Mouse (Mus musculus): ENCODE results near the gene Ahnak2. TPM values are rescaled to one million over a fixed set of nuclear protein-coding genes. Genes with fewer than 3 reads are reported as not detected.

The Ahnak2 gene
- polyA plus RNA-seq, 2 experiments: 0.06 to 0.13 TPM

- peak; percentile 94 to 97 (median 95) for DNase-seq (ENCODE audit: low read depth in 3 of 3, low spot score in 3 of 3)
- TF ChIP-seq EP300 (IDR thresholded peaks at IDR 0.05; ENCODE audit: low read depth): no peak
- peak; percentile 34; the same call in 1 of the 2 replicates for TF ChIP-seq CTCF (IDR thresholded peaks at IDR 0.05; ENCODE audit: low read depth)
- Histone ChIP-seq H3K36me3 (replicated peaks; ENCODE audit: control insufficient read depth, insufficient read depth, low read depth) (peaks cover 35% of the 10 kb centered on the region), H3K4me3 (ENCODE audit: insufficient read depth in 1 of 2, low read depth in 2 of 2, low read length in 2 of 2) (peak within 1 kb of the TSS; percentile 90 to 94), H3K9ac (replicated peaks) (peak within 1 kb of the TSS; percentile 96), H3K4me2 (ENCODE audit: low read depth) (peak within 1 kb of the TSS; percentile 91), H3K9me3 (ENCODE audit: control insufficient read depth, low read length) (no peaks in the 10 kb centered on the region), H3K27me3 (ENCODE audit: control insufficient read depth, insufficient read depth, low read length) (no peaks in the 10 kb centered on the region), H3K4me1 (replicated peaks; ENCODE audit: control insufficient read depth in 2 of 2, insufficient read depth in 2 of 2, low read length in 1 of 2) (peaks cover 29 to 39% of the 10 kb centered on the region in 2 experiments), H3K27ac (peak within 1 kb of the TSS; percentile 61)
- 1% methylated on average over 65 of the region's 72 CpGs for WGBS (ENCODE audit: insufficient replicate concordance)
- peak; percentile 94 for ATAC-seq (ENCODE audit: insufficient read depth)
Measured at GRCm38 (mm10) chr12:112829244-112829864, 26.9 kb upstream of the Ahnak2 start, which contains the start of gene Cdca4. TSS of gene Cdca4 (minus strand) at chr12:112829423.

DNA sequence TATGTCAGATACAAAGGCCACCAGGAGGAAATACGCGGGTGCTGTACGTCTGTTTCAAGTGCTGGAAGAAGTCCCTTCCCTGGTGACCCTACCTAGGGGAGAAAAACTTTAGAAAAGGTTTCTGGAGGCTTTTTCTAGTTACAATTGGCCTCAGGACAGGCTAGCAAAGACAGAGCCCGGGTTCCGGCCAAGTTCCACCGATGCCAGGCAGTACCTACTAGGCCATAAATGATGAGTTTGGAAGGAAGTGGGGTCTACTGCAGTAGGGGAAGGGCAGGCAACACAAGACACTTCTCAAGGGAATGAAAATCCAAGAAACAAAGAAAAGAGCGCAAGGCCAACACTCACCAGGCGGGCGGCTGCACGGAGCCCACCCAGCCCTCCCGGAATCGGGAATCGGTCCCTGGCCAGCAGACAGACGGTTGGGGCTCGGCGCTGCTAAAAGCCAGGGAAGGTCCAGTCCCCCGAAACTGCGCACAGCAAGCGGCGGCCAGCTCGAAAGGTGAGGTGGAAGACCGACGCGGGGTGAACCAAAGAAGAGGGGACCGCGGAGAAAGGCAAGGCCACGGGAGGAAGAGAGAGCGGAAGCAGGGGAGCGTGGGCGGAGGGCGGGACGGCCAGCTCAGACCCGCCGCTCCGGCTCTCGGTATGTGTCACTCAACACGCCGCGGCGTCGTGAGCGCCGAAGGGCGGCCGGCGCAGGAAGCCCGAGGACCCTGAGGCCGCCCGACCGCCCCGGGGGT lies 26.2 kb upstream of the Ahnak2 start:
- Histone ChIP-seq H3K9ac (replicated peaks) (peak overlapping the region; percentile 96), H3K27ac (peak overlapping the region; percentile 57), H3K4me2 (ENCODE audit: low read depth) (peak overlapping the region; percentile 91), H3K27me3 (ENCODE audit: control insufficient read depth, insufficient read depth, low read length) (no peaks in the 10 kb centered on the region), H3K36me3 (replicated peaks; ENCODE audit: control insufficient read depth, insufficient read depth, low read depth) (peaks cover 41% of the 10 kb centered on the region), H3K9me3 (ENCODE audit: control insufficient read depth, low read length) (no peaks in the 10 kb centered on the region), H3K4me1 (replicated peaks; ENCODE audit: control insufficient read depth in 2 of 2, insufficient read depth in 2 of 2, low read length in 1 of 2) (peaks cover 32 to 42% of the 10 kb centered on the region in 2 experiments), H3K4me3 (ENCODE audit: insufficient read depth in 1 of 2, low read depth in 2 of 2, low read length in 2 of 2) (peak overlapping the region; percentile 90 to 94)
- WGBS (ENCODE audit: insufficient replicate concordance): under 1% methylated on average over 50 of the region's 51 CpGs
- DNase-seq (ENCODE audit: low read depth in 3 of 3, low spot score in 3 of 3) (peak in 1 of 3 experiments; percentile 31), ATAC-seq (ENCODE audit: insufficient read depth) (peak; percentile 71)
- TF ChIP-seq EP300 (IDR thresholded peaks at IDR 0.05; ENCODE audit: low read depth): no peak
- no peak for TF ChIP-seq CTCF (IDR thresholded peaks at IDR 0.05; ENCODE audit: low read depth)

DNA sequence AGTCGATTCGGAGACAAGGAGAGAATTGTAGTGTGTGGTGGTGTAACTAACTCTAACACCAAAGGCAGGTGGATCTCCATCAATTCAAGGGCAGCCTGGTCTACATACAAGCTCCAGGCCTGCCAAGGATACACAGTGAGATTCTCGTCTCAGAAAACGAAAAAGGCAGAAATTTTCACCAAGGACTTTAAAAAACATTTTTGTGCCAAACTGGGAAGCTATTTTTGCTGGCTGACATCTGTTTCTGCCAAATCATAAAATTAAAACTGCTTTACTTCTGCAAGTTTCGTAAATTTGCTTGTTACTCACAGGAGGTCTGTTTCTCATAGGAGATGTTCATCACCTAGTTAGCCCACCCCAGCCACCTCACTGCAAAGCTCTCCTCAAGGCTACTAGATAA lies 23.4 kb upstream of the Ahnak2 start:
- Histone ChIP-seq H3K4me3 (ENCODE audit: insufficient read depth in 1 of 2, low read depth in 2 of 2, low read length in 2 of 2) (no peak overlapping the region), H3K27ac (no peak overlapping the region), H3K27me3 (ENCODE audit: control insufficient read depth, insufficient read depth, low read length) (no peaks in the 10 kb centered on the region), H3K9me3 (ENCODE audit: control insufficient read depth, low read length) (no peaks in the 10 kb centered on the region), H3K4me1 (replicated peaks; ENCODE audit: control insufficient read depth in 2 of 2, insufficient read depth in 2 of 2, low read length in 1 of 2) (peaks cover 46 to 54% of the 10 kb centered on the region in 2 experiments), H3K36me3 (replicated peaks; ENCODE audit: control insufficient read depth, insufficient read depth, low read depth) (peaks cover 66% of the 10 kb centered on the region), H3K9ac (replicated peaks) (peak overlapping the region; percentile 42), H3K4me2 (ENCODE audit: low read depth) (peak overlapping the region; percentile 91)
- ATAC-seq (ENCODE audit: insufficient read depth) (no peak), DNase-seq (ENCODE audit: low read depth in 3 of 3, low spot score in 3 of 3) (no peak)
- 72% methylated on average over 5 of the region's 5 CpGs for WGBS (ENCODE audit: insufficient replicate concordance)
- no peak for TF ChIP-seq EP300 (IDR thresholded peaks at IDR 0.05; ENCODE audit: low read depth)

DNA sequence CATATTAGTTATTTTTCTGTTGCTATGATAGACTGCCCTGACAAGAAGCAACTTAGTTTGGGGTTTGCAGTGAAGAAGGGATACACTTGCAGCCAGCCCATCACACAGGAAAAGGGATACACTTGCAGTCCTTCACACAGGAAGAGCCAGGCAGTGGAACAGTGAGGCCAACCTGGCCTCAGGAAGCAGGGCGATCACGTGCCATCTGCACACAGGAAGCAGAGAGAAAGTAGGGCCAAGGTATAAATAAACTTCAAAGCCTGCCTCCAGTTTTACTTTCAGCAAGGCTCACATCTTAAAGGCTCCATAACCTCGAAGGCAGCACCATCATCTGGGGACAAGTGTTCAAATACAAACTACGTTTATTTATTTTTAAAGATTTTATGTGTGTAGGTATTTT lies 20.8 kb upstream of the Ahnak2 start:
- peaks cover 92% of the 10 kb centered on the region for H3K36me3 ChIP-seq (replicated peaks; ENCODE audit: control insufficient read depth, insufficient read depth, low read depth)
- DNase-seq (ENCODE audit: low read depth in 3 of 3, low spot score in 3 of 3) (no peak), ATAC-seq (ENCODE audit: insufficient read depth) (no peak)
- peaks cover 38 to 45% of the 10 kb centered on the region in 2 experiments for H3K4me1 ChIP-seq (replicated peaks; ENCODE audit: control insufficient read depth in 2 of 2, insufficient read depth in 2 of 2, low read length in 1 of 2)
- H3K9me3 ChIP-seq (ENCODE audit: control insufficient read depth, low read length): no peaks in the 10 kb centered on the region
- TF ChIP-seq EP300 (IDR thresholded peaks at IDR 0.05; ENCODE audit: low read depth) (no peak), CTCF (IDR thresholded peaks at IDR 0.05; ENCODE audit: low read depth) (no peak)
- no peak overlapping the region for H3K4me3 ChIP-seq (ENCODE audit: insufficient read depth in 1 of 2, low read depth in 2 of 2, low read length in 2 of 2)
- peak overlapping the region; percentile 0; the same call in 1 of the 2 replicates for H3K4me2 ChIP-seq (ENCODE audit: low read depth)
- H3K27me3 ChIP-seq (ENCODE audit: control insufficient read depth, insufficient read depth, low read length): no peaks in the 10 kb centered on the region
- 0 out of 2 replicates have a peak overlapping the region, but pooled peaks have one; percentile 18 for H3K9ac ChIP-seq (replicated peaks)
- 39% methylated on average over 4 of the region's 4 CpGs for WGBS (ENCODE audit: insufficient replicate concordance)
- no peak overlapping the region for H3K27ac ChIP-seq

- Histone ChIP-seq H3K4me1 (replicated peaks; ENCODE audit: control insufficient read depth in 2 of 2, insufficient read depth in 2 of 2, low read length in 1 of 2) (peaks cover 36 to 41% of the 10 kb centered on the region in 2 experiments), H3K36me3 (replicated peaks; ENCODE audit: control insufficient read depth, insufficient read depth, low read depth) (peaks cover 93% of the 10 kb centered on the region), H3K27me3 (ENCODE audit: control insufficient read depth, insufficient read depth, low read length) (no peaks in the 10 kb centered on the region), H3K9me3 (ENCODE audit: control insufficient read depth, low read length) (no peaks in the 10 kb centered on the region), H3K4me3 (ENCODE audit: insufficient read depth in 1 of 2, low read depth in 2 of 2, low read length in 2 of 2) (no peak overlapping the region), H3K4me2 (ENCODE audit: low read depth) (peak overlapping the region; percentile 0; the same call in 1 of the 2 replicates), H3K27ac (no peak overlapping the region), H3K9ac (replicated peaks) (0 out of 2 replicates have a peak overlapping the region, but pooled peaks have one; percentile 9)
- no peak for TF ChIP-seq EP300 (IDR thresholded peaks at IDR 0.05; ENCODE audit: low read depth)
- TF ChIP-seq CTCF (IDR thresholded peaks at IDR 0.05; ENCODE audit: low read depth): no peak
- WGBS (ENCODE audit: insufficient replicate concordance): 71% methylated on average over 2 of the region's 2 CpGs
- ATAC-seq (ENCODE audit: insufficient read depth) (no peak), DNase-seq (ENCODE audit: low read depth in 3 of 3, low spot score in 3 of 3) (no peak)
Measured at GRCm38 (mm10) chr12:112822676-112823075, 20.2 kb upstream of the Ahnak2 start.

Measured in liver, embryonic 14.5 days (tissue).